Mouse (Mus musculus): ENCODE measurements at regions not wholly inside any gene's neighbourhood (a gene's known extent, or its start where the extent isn't known, plus 50 kb on each side); places are given as distances from the start of the nearest gene placed in this dataset.

DNA sequence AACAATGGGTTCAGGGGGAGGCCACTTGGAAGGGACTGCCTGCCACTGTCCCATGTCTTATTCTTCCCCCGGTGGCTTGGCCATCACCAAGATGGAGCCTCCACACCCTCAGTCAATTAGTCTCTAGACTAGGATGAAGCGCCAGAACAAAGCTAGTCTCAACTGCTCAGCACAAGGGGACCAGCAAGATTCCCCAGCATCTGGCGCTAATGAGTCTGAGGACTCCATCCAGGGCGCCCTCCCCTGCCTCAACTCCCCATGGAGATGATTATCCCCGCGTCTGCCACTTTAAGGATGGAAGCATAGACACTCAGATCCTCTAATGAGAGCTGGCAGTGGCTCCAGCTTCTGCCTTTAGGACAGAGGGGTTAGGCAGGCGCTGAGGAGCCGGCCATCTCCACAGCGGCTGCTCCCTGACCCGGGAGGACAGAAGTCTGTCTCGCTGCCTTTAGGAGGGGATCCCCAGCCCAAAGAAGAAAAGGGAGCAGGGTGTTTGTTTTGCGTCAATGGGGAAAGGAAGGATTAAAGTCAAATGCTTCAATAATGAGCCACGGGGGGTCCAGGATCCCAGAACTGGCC, 81.7 kb upstream of the Rbm19 start:
- no peaks in the 10 kb centered on the region for H3K36me3 ChIP-seq (ENCODE audit: insufficient read depth, low read length)
- no peak for TF ChIP-seq NANOG (IDR thresholded peaks at IDR 0.05; ENCODE audit: borderline replicate concordance, low read length)
- no peak for TF ChIP-seq CTCF (conservative IDR thresholded peaks at IDR 0.05; ENCODE audit: low read length)
- TF ChIP-seq POU5F1 (IDR thresholded peaks at IDR 0.05; ENCODE audit: borderline replicate concordance, low read length): no peak
- no peak overlapping the region for H3K4me3 ChIP-seq (replicated peaks; ENCODE audit: low read length)
- H3K27me3 ChIP-seq (ENCODE audit: insufficient read depth, low read length): peaks cover 8% of the 10 kb centered on the region
- peaks cover 29% of the 10 kb centered on the region for H3K9me3 ChIP-seq (ENCODE audit: low read length)
- H3K4me1 ChIP-seq (replicated peaks; ENCODE audit: low read depth, low read length): no peaks in the 10 kb centered on the region

- Histone ChIP-seq H3K9me3 (ENCODE audit: low read length) (peaks cover 29% of the 10 kb centered on the region), H3K27me3 (ENCODE audit: insufficient read depth, low read length) (peaks cover 3% of the 10 kb centered on the region; the same call in 1 of the 2 replicates), H3K4me3 (replicated peaks; ENCODE audit: low read length) (no peak overlapping the region), H3K4me1 (replicated peaks; ENCODE audit: low read depth, low read length) (no peaks in the 10 kb centered on the region), H3K36me3 (ENCODE audit: insufficient read depth, low read length) (no peaks in the 10 kb centered on the region)
- TF ChIP-seq POU5F1 (IDR thresholded peaks at IDR 0.05; ENCODE audit: borderline replicate concordance, low read length) (no peak), CTCF (conservative IDR thresholded peaks at IDR 0.05; ENCODE audit: low read length) (no peak), NANOG (IDR thresholded peaks at IDR 0.05; ENCODE audit: borderline replicate concordance, low read length) (no peak)
Observed at GRCm38 (mm10) chr5:120035251-120035650, 81.0 kb upstream of the Rbm19 start.

DNA sequence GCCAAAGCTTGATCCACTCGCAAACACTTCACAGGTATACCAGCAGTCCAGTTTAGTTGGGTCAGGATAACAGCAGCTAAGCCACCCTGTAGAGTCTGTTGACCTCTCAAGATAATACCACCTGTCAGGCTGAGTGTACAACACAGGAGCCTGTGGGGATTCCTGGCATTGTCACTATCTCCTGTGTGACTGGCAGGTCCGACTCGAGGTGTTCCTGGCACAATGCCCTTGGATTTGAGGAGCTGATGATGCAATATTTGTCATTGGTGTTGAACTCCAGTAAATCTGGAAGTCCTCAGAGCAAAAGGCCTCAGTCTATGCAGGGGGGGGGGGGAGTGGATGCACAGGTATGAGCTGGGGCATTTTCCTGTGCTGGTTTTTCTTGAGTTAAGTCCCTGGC, 78.5 kb upstream of the Rbm19 start:
- Histone ChIP-seq H3K4me1 (replicated peaks; ENCODE audit: low read depth, low read length) (no peaks in the 10 kb centered on the region), H3K27me3 (ENCODE audit: insufficient read depth, low read length) (0 out of 2 replicates have a peak, but pooled peaks cover 2% of the 10 kb centered on the region), H3K4me3 (replicated peaks; ENCODE audit: low read length) (no peak overlapping the region), H3K36me3 (ENCODE audit: insufficient read depth, low read length) (no peaks in the 10 kb centered on the region), H3K9me3 (ENCODE audit: low read length) (peaks cover 29% of the 10 kb centered on the region)
- no peak for TF ChIP-seq CTCF (conservative IDR thresholded peaks at IDR 0.05; ENCODE audit: low read length)
- TF ChIP-seq NANOG (IDR thresholded peaks at IDR 0.05; ENCODE audit: borderline replicate concordance, low read length): no peak
- TF ChIP-seq POU5F1 (IDR thresholded peaks at IDR 0.05; ENCODE audit: borderline replicate concordance, low read length): no peak

DNA sequence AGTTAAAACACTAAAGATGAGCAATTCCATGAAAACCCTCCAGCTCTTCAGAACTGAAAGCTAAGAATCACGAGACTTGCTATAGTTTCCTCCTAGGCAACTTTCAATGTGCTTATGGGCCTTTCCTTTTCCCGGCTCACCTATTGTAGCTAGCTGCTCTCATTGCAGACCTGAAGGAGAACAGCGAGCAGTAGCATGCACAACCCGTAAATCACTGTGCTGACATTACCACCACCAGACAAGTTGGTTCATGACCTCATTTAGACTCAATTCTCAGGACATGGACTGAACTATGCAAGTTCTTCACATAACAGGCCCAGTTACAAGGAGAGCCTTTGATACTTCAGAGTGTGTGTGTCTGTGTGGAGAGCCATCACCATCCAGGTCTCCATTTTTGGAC, 72.5 kb upstream of the Rbm19 start:
- no peak for TF ChIP-seq CTCF (conservative IDR thresholded peaks at IDR 0.05; ENCODE audit: low read length)
- no peak for TF ChIP-seq NANOG (IDR thresholded peaks at IDR 0.05; ENCODE audit: borderline replicate concordance, low read length)
- TF ChIP-seq POU5F1 (IDR thresholded peaks at IDR 0.05; ENCODE audit: borderline replicate concordance, low read length): no peak
- Histone ChIP-seq H3K4me1 (replicated peaks; ENCODE audit: low read depth, low read length) (no peaks in the 10 kb centered on the region), H3K9me3 (ENCODE audit: low read length) (peaks cover 13% of the 10 kb centered on the region), H3K4me3 (replicated peaks; ENCODE audit: low read length) (no peak overlapping the region), H3K27me3 (ENCODE audit: insufficient read depth, low read length) (0 out of 2 replicates have a peak, but pooled peaks cover 2% of the 10 kb centered on the region), H3K36me3 (ENCODE audit: insufficient read depth, low read length) (no peaks in the 10 kb centered on the region)

- no peaks in the 10 kb centered on the region for H3K27me3 ChIP-seq (ENCODE audit: insufficient read depth, low read length)
- H3K4me3 ChIP-seq (replicated peaks; ENCODE audit: low read length): no peak overlapping the region
- H3K4me1 ChIP-seq (replicated peaks; ENCODE audit: low read depth, low read length): no peaks in the 10 kb centered on the region
- H3K36me3 ChIP-seq (ENCODE audit: insufficient read depth, low read length): no peaks in the 10 kb centered on the region
- TF ChIP-seq CTCF (conservative IDR thresholded peaks at IDR 0.05; ENCODE audit: low read length) (no peak), POU5F1 (IDR thresholded peaks at IDR 0.05; ENCODE audit: borderline replicate concordance, low read length) (no peak), NANOG (IDR thresholded peaks at IDR 0.05; ENCODE audit: borderline replicate concordance, low read length) (no peak)
- peaks cover 13% of the 10 kb centered on the region for H3K9me3 ChIP-seq (ENCODE audit: low read length)
Observed at GRCm38 (mm10) chr5:120049063-120049781, 67.0 kb upstream of the Rbm19 start.

- TF ChIP-seq CTCF (conservative IDR thresholded peaks at IDR 0.05; ENCODE audit: low read length) (no peak), NANOG (IDR thresholded peaks at IDR 0.05; ENCODE audit: borderline replicate concordance, low read length) (no peak), POU5F1 (IDR thresholded peaks at IDR 0.05; ENCODE audit: borderline replicate concordance, low read length) (no peak)
- Histone ChIP-seq H3K9me3 (ENCODE audit: low read length) (peaks cover 10% of the 10 kb centered on the region; the same call in 1 of the 2 replicates), H3K27me3 (ENCODE audit: insufficient read depth, low read length) (no peaks in the 10 kb centered on the region), H3K4me3 (replicated peaks; ENCODE audit: low read length) (no peak overlapping the region), H3K36me3 (ENCODE audit: insufficient read depth, low read length) (no peaks in the 10 kb centered on the region), H3K4me1 (replicated peaks; ENCODE audit: low read depth, low read length) (no peaks in the 10 kb centered on the region)
Observed at GRCm38 (mm10) chr5:120050728-120051436, 65.4 kb upstream of the Rbm19 start.

DNA sequence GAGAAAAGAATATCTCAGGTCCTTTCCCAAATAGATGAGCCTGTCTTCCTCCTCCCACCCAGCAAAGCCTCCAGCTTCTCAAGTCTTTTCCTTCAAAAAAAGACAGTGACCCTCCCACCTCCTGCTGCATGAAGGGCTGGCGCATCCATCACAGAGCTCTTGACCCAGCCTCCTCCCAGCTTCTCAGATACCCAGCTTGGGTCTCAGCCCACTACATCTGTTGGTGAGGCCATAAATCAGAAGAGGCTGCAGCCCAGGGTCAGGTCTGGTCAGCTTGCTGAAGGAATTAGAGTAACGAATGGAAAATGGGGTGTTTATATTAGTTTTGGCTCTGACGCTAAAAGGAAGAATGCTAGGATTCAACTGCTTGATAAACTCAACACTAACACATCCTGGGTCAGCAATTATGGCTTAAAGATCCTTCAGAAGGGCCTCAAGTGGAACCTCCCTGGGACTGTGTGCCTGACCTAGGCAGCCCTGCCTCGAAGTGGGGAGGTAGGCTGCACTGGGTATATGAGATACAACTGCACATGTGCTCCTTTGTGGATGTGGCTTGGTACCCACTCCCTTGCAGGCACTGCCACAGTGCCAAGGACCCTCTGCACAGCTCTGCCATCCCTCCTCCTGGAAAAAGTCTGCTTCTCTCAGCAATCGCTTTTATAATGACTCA, 61.6 kb upstream of the Rbm19 start:
- TF ChIP-seq NANOG (IDR thresholded peaks at IDR 0.05; ENCODE audit: borderline replicate concordance, low read length) (no peak), CTCF (conservative IDR thresholded peaks at IDR 0.05; ENCODE audit: low read length) (no peak), POU5F1 (IDR thresholded peaks at IDR 0.05; ENCODE audit: borderline replicate concordance, low read length) (no peak)
- Histone ChIP-seq H3K9me3 (ENCODE audit: low read length) (peaks cover 13% of the 10 kb centered on the region; the same call in 1 of the 2 replicates), H3K4me3 (replicated peaks; ENCODE audit: low read length) (no peak overlapping the region), H3K4me1 (replicated peaks; ENCODE audit: low read depth, low read length) (no peaks in the 10 kb centered on the region), H3K36me3 (ENCODE audit: insufficient read depth, low read length) (no peaks in the 10 kb centered on the region), H3K27me3 (ENCODE audit: insufficient read depth, low read length) (no peaks in the 10 kb centered on the region)
